Mouse (Mus musculus) liver, adult 2 months (tissue): ENCODE measurements around the gene Scn3a. TPM values are rescaled to one million over a fixed set of nuclear protein-coding genes. Genes with fewer than 3 reads are reported as not detected.
A peak's percentile ranks its signal among the peaks of the same experiment; 100 is the strongest.

ENCODE experiments used
- DNase-seq: peaks from one replicate; pipeline ENCODE4 v3.0.0-alpha.2; 2011; ENCODE audit warnings: low read depth, low spot score; ENCODE audit errors: extremely low read depth
- H3K27ac ChIP-seq: fragments of 200-500 bp; replicated peaks from 2 replicates; pipeline ENCODE4 v1.5.1; 2012; ENCODE audit warnings: low read depth, mild to moderate bottlenecking, control low read depth, inconsistent platforms, low read length; ENCODE audit not compliant: insufficient read depth
- H3K27me3 ChIP-seq: fragments of 200-500 bp; 2 replicates; pipeline ENCODE4 v1.6.1; 2012; ENCODE audit warnings: mild to moderate bottlenecking, moderate library complexity, low read length, inconsistent platforms; ENCODE audit not compliant: control insufficient read depth, insufficient read depth
- H3K36me3 ChIP-seq: fragments of 200-500 bp; 2 replicates; pipeline ENCODE4 v1.6.1; 2012; ENCODE audit warnings: low read length, inconsistent platforms; ENCODE audit not compliant: control insufficient read depth, insufficient read depth
- H3K4me1 ChIP-seq: fragments of 200-500 bp; 2 replicates; pipeline ENCODE4 v1.6.1; 2011; ENCODE audit warnings: low read length; ENCODE audit not compliant: control insufficient read depth, insufficient read depth
- H3K4me3 ChIP-seq: fragments of 200-500 bp; 2 replicates; pipeline ENCODE4 v1.5.1; 2011; ENCODE audit warnings: low read depth, mild to moderate bottlenecking, control low read depth, low read length, moderate library complexity; ENCODE audit not compliant: insufficient read depth
- H3K79me2 ChIP-seq: fragments of 200-500 bp; 2 replicates; pipeline ENCODE4 v1.6.1; 2012; ENCODE audit warnings: inconsistent platforms, mild to moderate bottlenecking, low read length, moderate library complexity; ENCODE audit not compliant: control insufficient read depth, insufficient read depth
- H3K9ac ChIP-seq: fragments of 200-500 bp; 2 replicates; pipeline ENCODE4 v1.6.1; 2012; ENCODE audit warnings: low read depth, mild to moderate bottlenecking, control low read depth, inconsistent platforms, low read length
- CTCF ChIP-seq: fragments of 200-500 bp; IDR thresholded peaks from 2 replicates; pipeline ENCODE4 v1.5.1; 2011; ENCODE audit warnings: low read depth, low read length, control low read depth
- POLR2A ChIP-seq: fragments of 200-500 bp; IDR thresholded peaks from 2 replicates; pipeline ENCODE4 v1.6.1; 2011; ENCODE audit warnings: low read length, control low read depth; ENCODE audit not compliant: insufficient read depth; ENCODE audit errors: extremely low read depth
- WGBS: fragments of 180-500 bp; shearing (Covaris S2); methylation state at CpG from one replicate; pipeline ENCODE4 v1.1.7; 2018; 5-methylcytosine and 5-hydroxymethylcytosine counted together
- polyA plus RNA-seq: library from polyadenylated mRNA; depleted of rRNA; stranded (reverse); fragments of >200 nt; gene quantifications from 2 replicates; pipeline ENCODE4 v1.2.3, GENCODE M21; 2012
- total RNA-seq: library from RNA; depleted of rRNA; stranded (reverse); fragments of >200 nt; gene quantifications from 2 replicates; pipeline ENCODE4 v1.2.3, GENCODE M21; 2014

Gene Scn3a
- total and polyA plus RNA-seq, 2 experiments = 0.05 to 0.18 TPM

DNA sequence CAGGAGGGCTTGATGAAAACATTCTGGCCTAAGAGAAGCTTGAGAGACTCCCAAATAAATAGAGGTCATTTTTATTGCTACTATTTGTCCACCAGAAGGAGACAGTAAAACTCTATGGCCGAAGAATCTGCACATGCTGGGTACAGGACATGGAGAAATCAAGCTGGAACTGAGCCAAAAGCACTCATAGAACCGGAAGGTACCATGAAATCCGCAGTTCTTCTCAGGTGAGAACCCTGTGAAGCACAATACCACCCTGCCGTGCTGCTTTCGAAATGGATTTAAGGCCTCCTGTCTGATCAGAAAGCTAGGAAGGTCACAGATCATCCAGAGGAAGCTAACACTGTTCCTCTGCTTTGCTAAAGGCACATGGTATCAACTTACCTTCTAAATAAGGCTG lies 143.9 kb downstream of the Scn3a start:
- no peaks in the 10 kb centered on the region for H3K4me1 ChIP-seq
- peak; percentile 5 for DNase-seq
- 77% methylated on average over 5 of the region's 5 CpGs for WGBS
- no peak overlapping the region for H3K9ac ChIP-seq
- H3K4me3 ChIP-seq = no peak overlapping the region
- no peaks in the 10 kb centered on the region for H3K27me3 ChIP-seq
- TF ChIP-seq POLR2A (no peak), CTCF (no peak)
- H3K79me2 ChIP-seq = no peaks in the 10 kb centered on the region
- H3K27ac ChIP-seq = no peak overlapping the region
- H3K36me3 ChIP-seq = no peaks in the 10 kb centered on the region

DNA sequence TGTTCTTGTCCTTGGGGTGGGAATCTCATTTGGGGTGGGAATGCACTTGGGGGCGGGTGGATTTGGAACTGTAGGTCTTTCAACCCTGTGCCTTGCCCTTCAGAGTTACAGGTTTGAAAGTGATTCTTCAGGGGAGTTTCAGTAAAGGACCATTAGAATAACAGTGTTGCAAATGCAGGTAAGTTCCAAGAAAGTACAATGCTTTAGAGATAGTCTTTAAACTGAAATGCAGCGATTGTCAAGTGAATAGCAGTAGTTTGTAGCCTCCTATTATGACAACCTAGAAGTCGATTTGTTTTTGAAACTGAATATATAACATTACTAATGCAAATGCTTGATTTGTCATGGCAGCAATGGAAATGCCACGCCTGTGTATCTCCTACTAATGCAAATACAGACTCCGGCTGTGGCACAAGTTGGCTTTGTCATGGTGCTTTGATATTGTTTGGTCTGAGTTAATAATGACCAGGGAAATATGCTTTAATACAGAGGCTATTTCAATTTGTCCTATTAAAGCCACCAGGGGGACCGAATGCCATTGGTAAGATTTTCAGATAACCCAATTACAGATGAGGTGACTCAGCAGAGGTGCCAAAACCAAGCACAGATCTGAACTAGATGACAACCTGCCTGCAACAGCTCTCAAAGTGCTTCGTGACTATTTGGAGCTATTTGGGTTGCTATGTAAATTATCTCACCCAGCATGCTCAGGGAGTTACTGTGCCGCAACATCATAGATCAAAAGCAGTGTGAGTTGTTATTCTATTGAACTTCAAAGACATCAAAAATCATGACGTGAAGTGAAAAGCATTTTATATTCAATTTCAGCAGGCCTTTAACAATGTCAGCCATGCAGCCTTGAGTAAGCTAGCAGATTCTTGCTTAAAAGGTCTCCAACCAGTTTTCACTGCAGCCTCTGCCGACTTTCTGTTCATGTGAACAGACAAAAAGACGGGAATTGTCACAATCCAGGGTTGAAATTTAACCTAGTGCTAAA lies 145.9 kb downstream of the Scn3a start:
- 71% methylated on average over 11 of the region's 11 CpGs for WGBS
- H3K36me3 ChIP-seq = no peaks in the 10 kb centered on the region
- TF ChIP-seq POLR2A (no peak), CTCF (no peak)
- no peaks in the 10 kb centered on the region for H3K27me3 ChIP-seq
- H3K9ac ChIP-seq = no peak overlapping the region
- no peak for DNase-seq
- no peaks in the 10 kb centered on the region for H3K4me1 ChIP-seq
- H3K79me2 ChIP-seq = no peaks in the 10 kb centered on the region
- H3K4me3 ChIP-seq = no peak overlapping the region
- no peak overlapping the region for H3K27ac ChIP-seq

DNA sequence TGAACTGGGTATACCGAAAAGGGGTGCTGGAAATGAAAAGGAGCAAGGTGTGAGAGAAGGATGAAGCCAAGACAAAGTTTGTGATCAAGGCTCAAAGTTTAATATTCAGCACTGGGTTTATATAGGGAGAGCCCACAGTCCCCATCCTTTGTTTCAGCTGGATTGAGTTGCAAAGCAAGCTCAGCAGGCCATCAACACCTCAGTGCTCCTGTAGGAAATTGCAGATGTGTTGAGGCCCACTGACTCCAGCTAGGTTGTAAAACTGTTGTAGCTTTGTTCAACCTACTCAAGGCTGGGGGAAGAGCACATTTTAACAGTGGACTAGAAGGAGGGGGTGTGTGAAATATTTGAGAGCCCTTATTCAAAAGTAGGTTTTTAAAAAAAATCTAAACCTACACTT lies 148.8 kb downstream of the Scn3a start:
- H3K27me3 ChIP-seq = no peaks in the 10 kb centered on the region
- no peaks in the 10 kb centered on the region for H3K4me1 ChIP-seq
- H3K4me3 ChIP-seq = no peak overlapping the region
- no peak overlapping the region for H3K9ac ChIP-seq
- no peaks in the 10 kb centered on the region for H3K79me2 ChIP-seq
- 71% methylated on average over 1 of the region's 1 CpGs for WGBS
- no peak overlapping the region for H3K27ac ChIP-seq
- DNase-seq = no peak
- no peak for TF ChIP-seq CTCF
- no peak for TF ChIP-seq POLR2A
- H3K36me3 ChIP-seq = no peaks in the 10 kb centered on the region

DNA sequence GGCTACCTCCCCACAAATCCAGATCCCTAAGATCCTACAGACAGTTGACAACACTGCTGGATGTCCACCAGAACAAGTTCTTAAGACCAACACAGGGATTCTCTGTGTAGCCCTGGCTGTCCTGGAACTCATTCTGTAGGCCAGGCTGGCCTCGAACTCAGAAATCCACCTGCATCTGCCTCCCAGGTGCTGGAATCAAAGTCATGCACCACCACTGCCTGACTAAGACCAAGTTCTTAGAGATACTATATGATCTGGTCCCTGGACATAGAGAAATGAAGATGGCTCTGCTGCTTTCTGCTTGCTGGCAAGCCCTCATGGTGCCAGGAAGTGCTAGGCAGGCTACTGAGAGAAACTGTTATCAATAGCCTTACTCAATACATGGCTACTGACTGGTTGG lies 150.9 kb downstream of the Scn3a start:
- 100% methylated on average over 1 of the region's 1 CpGs for WGBS
- no peaks in the 10 kb centered on the region for H3K36me3 ChIP-seq
- no peak for DNase-seq
- no peaks in the 10 kb centered on the region for H3K79me2 ChIP-seq
- no peak overlapping the region for H3K27ac ChIP-seq
- H3K9ac ChIP-seq = no peak overlapping the region
- TF ChIP-seq POLR2A = no peak
- TF ChIP-seq CTCF = no peak
- H3K4me3 ChIP-seq = no peak overlapping the region
- no peaks in the 10 kb centered on the region for H3K4me1 ChIP-seq
- no peaks in the 10 kb centered on the region for H3K27me3 ChIP-seq

DNA sequence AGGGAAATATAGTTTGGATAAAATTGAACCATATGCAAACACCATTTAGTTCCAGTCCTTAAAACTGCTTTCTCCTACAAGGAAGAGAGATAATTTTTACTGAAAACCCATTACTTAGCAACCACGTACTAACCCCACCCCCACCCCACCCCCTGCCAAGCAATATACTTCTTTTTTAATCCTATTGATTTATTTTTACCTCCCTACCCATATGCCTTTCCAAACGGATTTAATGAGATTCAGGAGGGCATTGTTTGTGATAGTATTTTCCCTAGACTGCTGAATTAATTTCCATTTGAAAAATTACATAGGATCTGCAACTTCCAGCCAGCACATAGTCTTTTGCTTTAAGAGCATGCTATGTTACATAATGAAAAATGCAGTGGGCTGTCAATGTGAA lies 152.1 kb downstream of the Scn3a start:
- H3K79me2 ChIP-seq = no peaks in the 10 kb centered on the region
- no peak for DNase-seq
- 19% methylated on average over 2 of the region's 2 CpGs for WGBS

DNA sequence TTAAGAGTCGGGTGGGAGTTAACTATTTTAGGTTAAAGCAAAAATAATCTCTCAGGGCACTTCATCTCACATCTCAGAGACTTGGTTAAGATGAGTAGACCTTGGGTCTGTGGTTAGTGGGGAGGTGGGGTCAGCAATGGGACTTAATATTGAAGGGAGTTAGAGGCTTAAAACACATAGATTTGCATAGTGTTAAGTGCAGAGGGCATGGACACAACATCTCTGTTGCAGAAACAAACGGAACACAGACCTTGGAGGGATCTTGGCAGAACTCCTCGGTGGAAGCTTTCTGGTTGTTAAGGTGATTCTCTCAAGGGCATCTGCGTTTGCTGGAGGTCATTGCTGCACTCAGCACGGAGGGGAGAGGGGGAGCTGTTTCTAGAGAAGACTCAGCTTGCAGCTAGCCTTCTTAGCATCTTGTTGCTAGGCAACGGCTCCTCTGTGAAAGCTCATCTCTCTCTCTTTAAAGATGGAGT lies 152.6 kb downstream of the Scn3a start:
- H3K4me3 ChIP-seq = no peak overlapping the region
- H3K9ac ChIP-seq = no peak overlapping the region
- no peak overlapping the region for H3K27ac ChIP-seq
- no peak for DNase-seq
- H3K4me1 ChIP-seq = no peaks in the 10 kb centered on the region
- 12% methylated on average over 6 of the region's 6 CpGs for WGBS
- no peaks in the 10 kb centered on the region for H3K27me3 ChIP-seq
- no peak for TF ChIP-seq CTCF
- TF ChIP-seq POLR2A = no peak
- no peaks in the 10 kb centered on the region for H3K79me2 ChIP-seq
- no peaks in the 10 kb centered on the region for H3K36me3 ChIP-seq

More for the DNA sequence above, 152.1 kb downstream of the Scn3a start:
- no peak overlapping the region for H3K9ac ChIP-seq
- no peaks in the 10 kb centered on the region for H3K36me3 ChIP-seq
- H3K27me3 ChIP-seq = no peaks in the 10 kb centered on the region
- H3K27ac ChIP-seq = no peak overlapping the region
- TF ChIP-seq POLR2A (no peak), CTCF (no peak)
- no peak overlapping the region for H3K4me3 ChIP-seq
- H3K4me1 ChIP-seq = no peaks in the 10 kb centered on the region
